8 mouse cellular contexts compared by ENCODE assay signal in genomic region chr3:133092274-133092853, GRCm38 (mm10). TPM values are rescaled to one million over a fixed set of nuclear protein-coding genes. Genes with fewer than 3 reads are reported as not detected.
DNase-seq lines count a peak whose midpoint lies in the region; ATAC-seq and TF ChIP-seq lines count a peak whose summit lies in the region.

No protein-coding gene starts in this region.

- TF ChIP-seq POLR2A in heart, adult 2 months (IDR thresholded peaks at IDR 0.05; ENCODE audit: insufficient read depth, low read depth, low read length): no peak

- H3K79me2 ChIP-seq in heart, adult 2 months (replicated peaks; ENCODE audit: control insufficient read depth, insufficient read depth, low read length): peaks cover 1% of the 10 kb centered on the region; the same call in 1 of the 2 replicates
- peaks cover 78% of the 10 kb centered on the region for H3K79me2 ChIP-seq in macrophage (ENCODE audit: inconsistent target)

- peak overlapping the region; percentile 95 for H3K27ac ChIP-seq in heart, adult 2 months
- peak overlapping the region; percentile 92 for H3K27ac ChIP-seq in macrophage

- ATAC-seq in hematopoietic stem cell, adult 5-6 weeks (replicated peaks in 1 of 2; ENCODE audit: insufficient read depth in 1 of 2, low FRiP score in 2 of 2, low TSS enrichment in 1 of 2, low read depth in 1 of 2, poor library complexity in 2 of 2, severe bottlenecking in 2 of 2): peak; percentile 14 to 19; a peak in 3 of 4 replicates

- H3K9ac ChIP-seq in heart, adult 2 months (ENCODE audit: low read depth, low read length): peak overlapping the region; percentile 80

- no peak for DNase-seq in heart, adult 2 months
- no peak for DNase-seq in heart, postnatal 10 days
- DNase-seq in MEL-GATA-1-ER (ENCODE audit: extremely low read depth, low read depth): peak; percentile 46
- no peak for DNase-seq in gastrocnemius, adult 18-20 months (ENCODE audit: low spot score)
- DNase-seq in kidney, postnatal 10 days: no peak
- DNase-seq in right cerebral cortex, adult 2 months (ENCODE audit: low spot score in 2 of 2): no peak

- TF ChIP-seq CTCF in heart, adult 2 months (IDR thresholded peaks at IDR 0.05): no peak

- H3K4me3 ChIP-seq in heart, adult 2 months: peak overlapping the region; percentile 62
- H3K4me3 ChIP-seq in macrophage (ENCODE audit: inconsistent target): peak overlapping the region; percentile 80

- no peaks in the 10 kb centered on the region; the same call in none of the 2 replicates for H3K4me1 ChIP-seq in heart, adult 2 months (ENCODE audit: control insufficient read depth, insufficient read depth, low read length)

- TF ChIP-seq EP300 in heart, adult 2 months (IDR thresholded peaks at IDR 0.05; ENCODE audit: insufficient read depth, low read depth, low read length): no peak

- H3K27me3 ChIP-seq in heart, adult 2 months (ENCODE audit: control insufficient read depth, insufficient read depth, low read length): no peaks in the 10 kb centered on the region

- WGBS in heart, adult 2 months: under 1% methylated on average over 7 of the region's 7 CpGs
- 2% methylated on average over 7 of the region's 7 CpGs for WGBS in macrophage (ENCODE audit: missing documents)

- intact Hi-C loops in heart, adult 2 months (cut with DNase I): loop anchor here (2.0 to 5.0 kb wide), 3 partner anchors 218 to 410 kb away; partner anchors contain the start of genes Aimp1, Ppa2 and Tbck
- intact Hi-C loops in heart, postnatal 10 days (cut with DNase I): loop anchor here (5.0 kb wide), 1 partner anchor 1145 kb away; the partner anchor contains the start of gene Cxxc4

- H3K36me3 ChIP-seq in heart, adult 2 months (ENCODE audit: control insufficient read depth, insufficient read depth, low read length): peaks cover 2% of the 10 kb centered on the region
- H3K36me3 ChIP-seq in macrophage (ENCODE audit: inconsistent target): peaks cover 8% of the 10 kb centered on the region

RNA-seq across cellular contexts. Expression of gene Gstcd, which starts 0.5 kb away (rescaled TPM):
- 1 to 10 TPM; 2.6 to 2.9 TPM for total RNA-seq in heart, adult 2 months (2021)
- 0.72 and 1.4 TPM in 2 replicates for polyA plus RNA-seq in heart, adult 2 months (2012; rRNA removed)
- total RNA-seq in heart, postnatal 10 days (2021): 1 to 10 TPM; 5.6 to 6.2 TPM
- total RNA-seq in hematopoietic stem cell, adult 5-6 weeks (2017): 21.2 and 24.8 TPM in 2 replicates
- total RNA-seq in macrophage (2018; cell fraction: chromatin; rRNA removed): 10 to 100 TPM in 24 of 26 experiments, 1 to 10 TPM in 2; 8.5 to 35.6 (median 14.8) TPM
- total RNA-seq in macrophage (2018; cell fraction: cytosol; rRNA removed): 1 to 10 TPM; 2.2 to 4.1 (median 3.1) TPM
- total RNA-seq in macrophage (2018; cell fraction: nucleus; rRNA removed): 10 to 100 TPM in 14 of 26 experiments, 1 to 10 TPM in 12; 5.8 to 32.2 (median 10.2) TPM
- polyA plus RNA-seq in macrophage (2018): 1.5 to 7.2 TPM (median 2.4 TPM) in 3 replicates
- total RNA-seq in gastrocnemius, adult 18-20 months (2021): 1 to 10 TPM; 1.6 TPM

RNA-seq across cellular contexts. Expression of gene Ints12, which starts 0.7 kb away (rescaled TPM):
- total RNA-seq in heart, adult 2 months (2021): 1 to 10 TPM; 6.8 to 8.5 TPM
- 4.6 and 8.5 TPM in 2 replicates for polyA plus RNA-seq in heart, adult 2 months (2012; rRNA removed)
- 10 to 100 TPM in 1 of 2 experiments, 1 to 10 TPM in 1; 7.9 to 10.4 TPM for total RNA-seq in heart, postnatal 10 days (2021)
- 13.4 and 19.8 TPM in 2 replicates for total RNA-seq in hematopoietic stem cell, adult 5-6 weeks (2017)
- 10 to 100 TPM; 12.1 to 51.2 (median 25.7) TPM for total RNA-seq in macrophage (2018; cell fraction: chromatin; rRNA removed)
- total RNA-seq in macrophage (2018; cell fraction: cytosol; rRNA removed): 10 to 100 TPM; 17.7 to 41.2 (median 25.6) TPM
- total RNA-seq in macrophage (2018; cell fraction: nucleus; rRNA removed): 10 to 100 TPM; 19.7 to 44.0 (median 31.2) TPM
- 14.7 to 30.8 TPM (median 16.7 TPM) in 3 replicates for polyA plus RNA-seq in macrophage (2018)
- total RNA-seq in gastrocnemius, adult 18-20 months (2021): 1 to 10 TPM; 8.3 to 9.1 TPM
